Mouse (Mus musculus): Measurements from ENCODE around the gene Sumf2. TPM values are rescaled to one million over a fixed set of nuclear protein-coding genes. Genes with fewer than 3 reads are reported as not detected.

The Sumf2 gene
- polyA plus RNA-seq, 1 experiment, result 19.4 TPM

GRCm38 (mm10) chr5:129895198-129896088 lies 48.7 kb downstream of the Sumf2 start, which contains the start of gene Zbed5:
Gene Zbed5 (plus strand): TSS chr5:129895723.
- Histone ChIP-seq H3K4me3 (ENCODE audit: control insufficient read depth, insufficient read depth, low read length) (peak within 1 kb of the TSS; percentile 50), H3K4me1 (replicated peaks; ENCODE audit: control insufficient read depth, insufficient read depth, low read length) (no peaks in the 10 kb centered on the region), H3K36me3 (ENCODE audit: control insufficient read depth, insufficient read depth, low read length) (no peaks in the 10 kb centered on the region), H3K27ac (ENCODE audit: control insufficient read depth, insufficient read depth, low read length) (no peak within 1 kb of the TSS), H3K27me3 (ENCODE audit: control insufficient read depth, insufficient read depth, low read length) (no peaks in the 10 kb centered on the region)
- TF ChIP-seq POLR2A (IDR thresholded peaks at IDR 0.05; ENCODE audit: control insufficient read depth, extremely low read depth, insufficient read depth, low read length, poor library complexity), result 0 out of 2 replicates have a peak, but pooled peaks have one; percentile 18
- 0 out of 2 replicates have a peak, but pooled peaks have one; percentile 42 for TF ChIP-seq CTCF (IDR thresholded peaks at IDR 0.05; ENCODE audit: borderline replicate concordance, control insufficient read depth, extremely low read depth, insufficient read depth, low read length, poor library complexity)
- peak; percentile 82 for DNase-seq
- 3% methylated on average over 44 of the region's 44 CpGs for WGBS

GRCm38 (mm10) chr5:129898449-129898848 lies 51.7 kb downstream of the Sumf2 start, which contains the start of gene Phkg1:
Gene Phkg1 (minus strand): TSS chr5:129898549.
- Histone ChIP-seq H3K27ac (ENCODE audit: control insufficient read depth, insufficient read depth, low read length) (no peak within 1 kb of the TSS), H3K27me3 (ENCODE audit: control insufficient read depth, insufficient read depth, low read length) (no peaks in the 10 kb centered on the region), H3K4me1 (replicated peaks; ENCODE audit: control insufficient read depth, insufficient read depth, low read length) (no peaks in the 10 kb centered on the region), H3K36me3 (ENCODE audit: control insufficient read depth, insufficient read depth, low read length) (no peaks in the 10 kb centered on the region), H3K4me3 (ENCODE audit: control insufficient read depth, insufficient read depth, low read length) (no peak within 1 kb of the TSS)
- 100% methylated on average over 1 of the region's 1 CpGs for whole genome bisulfite sequencing
- DNase-seq, result no peak
- TF ChIP-seq CTCF (IDR thresholded peaks at IDR 0.05; ENCODE audit: borderline replicate concordance, control insufficient read depth, extremely low read depth, insufficient read depth, low read length, poor library complexity), result no peak
- TF ChIP-seq POLR2A (IDR thresholded peaks at IDR 0.05; ENCODE audit: control insufficient read depth, extremely low read depth, insufficient read depth, low read length, poor library complexity), result no peak

- no peak for TF ChIP-seq CTCF (IDR thresholded peaks at IDR 0.05; ENCODE audit: borderline replicate concordance, control insufficient read depth, extremely low read depth, insufficient read depth, low read length, poor library complexity)
- no peak for TF ChIP-seq POLR2A (IDR thresholded peaks at IDR 0.05; ENCODE audit: control insufficient read depth, extremely low read depth, insufficient read depth, low read length, poor library complexity)
- Histone ChIP-seq H3K4me3 (ENCODE audit: control insufficient read depth, insufficient read depth, low read length) (no peak overlapping the region), H3K4me1 (replicated peaks; ENCODE audit: control insufficient read depth, insufficient read depth, low read length) (peaks cover 8% of the 10 kb centered on the region; the same call in 1 of the 2 replicates), H3K36me3 (ENCODE audit: control insufficient read depth, insufficient read depth, low read length) (no peaks in the 10 kb centered on the region), H3K27me3 (ENCODE audit: control insufficient read depth, insufficient read depth, low read length) (no peaks in the 10 kb centered on the region), H3K27ac (ENCODE audit: control insufficient read depth, insufficient read depth, low read length) (no peak overlapping the region)
- WGBS, result 13% methylated on average over 4 of the region's 4 CpGs
- no peak for DNase-seq
Observed at GRCm38 (mm10) chr5:129907775-129908174, 61.0 kb downstream of the Sumf2 start.

- peaks cover 8% of the 10 kb centered on the region; the same call in 1 of the 2 replicates for H3K4me1 ChIP-seq (replicated peaks; ENCODE audit: control insufficient read depth, insufficient read depth, low read length)
- TF ChIP-seq POLR2A (IDR thresholded peaks at IDR 0.05; ENCODE audit: control insufficient read depth, extremely low read depth, insufficient read depth, low read length, poor library complexity), result peak; percentile 51; the same call in 1 of the 2 replicates
- TF ChIP-seq CTCF (IDR thresholded peaks at IDR 0.05; ENCODE audit: borderline replicate concordance, control insufficient read depth, extremely low read depth, insufficient read depth, low read length, poor library complexity), result 0 out of 2 replicates have a peak, but pooled peaks have one; percentile 34
- H3K4me3 ChIP-seq (ENCODE audit: control insufficient read depth, insufficient read depth, low read length), result peak within 1 kb of the TSS; percentile 97
- H3K27me3 ChIP-seq (ENCODE audit: control insufficient read depth, insufficient read depth, low read length), result no peaks in the 10 kb centered on the region
- DNase-seq, result peak; percentile 81
- H3K36me3 ChIP-seq (ENCODE audit: control insufficient read depth, insufficient read depth, low read length), result no peaks in the 10 kb centered on the region
- WGBS, result under 1% methylated on average over 63 of the region's 63 CpGs
- no peak within 1 kb of the TSS for H3K27ac ChIP-seq (ENCODE audit: control insufficient read depth, insufficient read depth, low read length)
Observed at GRCm38 (mm10) chr5:129908242-129908965, 61.6 kb downstream of the Sumf2 start, which contains the start of gene Nupr1l. Gene Nupr1l (plus strand): TSS chr5:129908540.

- H3K36me3 ChIP-seq (ENCODE audit: control insufficient read depth, insufficient read depth, low read length), result no peaks in the 10 kb centered on the region
- H3K4me3 ChIP-seq (ENCODE audit: control insufficient read depth, insufficient read depth, low read length), result no peak overlapping the region
Observed at GRCm38 (mm10) chr5:129909147-129909546, 62.4 kb downstream of the Sumf2 start.

GRCm38 (mm10) chr5:129909591-129909990 lies 62.8 kb downstream of the Sumf2 start:
- no peaks in the 10 kb centered on the region for H3K27me3 ChIP-seq (ENCODE audit: control insufficient read depth, insufficient read depth, low read length)
- H3K27ac ChIP-seq (ENCODE audit: control insufficient read depth, insufficient read depth, low read length), result no peak overlapping the region
- no peak overlapping the region for H3K4me3 ChIP-seq (ENCODE audit: control insufficient read depth, insufficient read depth, low read length)
- TF ChIP-seq CTCF (IDR thresholded peaks at IDR 0.05; ENCODE audit: borderline replicate concordance, control insufficient read depth, extremely low read depth, insufficient read depth, low read length, poor library complexity) (no peak), POLR2A (IDR thresholded peaks at IDR 0.05; ENCODE audit: control insufficient read depth, extremely low read depth, insufficient read depth, low read length, poor library complexity) (no peak)
- DNase-seq, result no peak
- no peaks in the 10 kb centered on the region for H3K36me3 ChIP-seq (ENCODE audit: control insufficient read depth, insufficient read depth, low read length)
- H3K4me1 ChIP-seq (replicated peaks; ENCODE audit: control insufficient read depth, insufficient read depth, low read length), result peaks cover 8% of the 10 kb centered on the region; the same call in 1 of the 2 replicates
- WGBS, result 74% methylated on average over 7 of the region's 7 CpGs

More at GRCm38 (mm10) chr5:129909147-129909546, 62.4 kb downstream of the Sumf2 start:
- 82% methylated on average over 9 of the region's 9 CpGs for WGBS
- Histone ChIP-seq H3K27me3 (ENCODE audit: control insufficient read depth, insufficient read depth, low read length) (no peaks in the 10 kb centered on the region), H3K27ac (ENCODE audit: control insufficient read depth, insufficient read depth, low read length) (no peak overlapping the region), H3K4me1 (replicated peaks; ENCODE audit: control insufficient read depth, insufficient read depth, low read length) (peaks cover 8% of the 10 kb centered on the region; the same call in 1 of the 2 replicates)
- TF ChIP-seq CTCF (IDR thresholded peaks at IDR 0.05; ENCODE audit: borderline replicate concordance, control insufficient read depth, extremely low read depth, insufficient read depth, low read length, poor library complexity) (no peak), POLR2A (IDR thresholded peaks at IDR 0.05; ENCODE audit: control insufficient read depth, extremely low read depth, insufficient read depth, low read length, poor library complexity) (no peak)
- DNase-seq, result no peak

Other genes starting within 250 kb of the Sumf2 start
- gene Zfp11, start 176.9 kb upstream of the Sumf2 start, polyA plus RNA-seq (2012; rRNA removed), result 1.1 and 1.4 TPM in 2 replicates
- gene Sept14, start 138.5 kb upstream of the Sumf2 start, polyA plus RNA-seq (2012; rRNA removed), result 0.11 TPM in 1 of 2 replicates, not detected in the other
- 66.5 and 83.5 TPM in 2 replicates for gene Mrps17, start 131.5 kb upstream of the Sumf2 start, polyA plus RNA-seq (2012; rRNA removed)
- gene Nipsnap2, start 121.9 kb upstream of the Sumf2 start, polyA plus RNA-seq (2012; rRNA removed), result 31.5 and 45.9 TPM in 2 replicates
- gene Psph, start 59.5 kb upstream of the Sumf2 start, polyA plus RNA-seq (2012; rRNA removed), result 32.9 and 36.8 TPM in 2 replicates
- 1,121 and 1,221 TPM in 2 replicates for gene Chchd2, start 40.5 kb downstream of the Sumf2 start, polyA plus RNA-seq (2012; rRNA removed)
- 0.50 and 0.93 TPM in 2 replicates for gene Zbed5, start 48.7 kb downstream of the Sumf2 start, polyA plus RNA-seq (2012; rRNA removed)
- 1.3 and 3.6 TPM in 2 replicates for gene Phkg1, start 51.6 kb downstream of the Sumf2 start, polyA plus RNA-seq (2012; rRNA removed)
- gene Nupr1l, start 61.6 kb downstream of the Sumf2 start, polyA plus RNA-seq (2012; rRNA removed), result 3.4 and 3.5 TPM in 2 replicates
- gene Vkorc1l1, start 95.0 kb downstream of the Sumf2 start, polyA plus RNA-seq (2012; rRNA removed), result 20.9 and 24.2 TPM in 2 replicates
- gene Gusb, start 156.1 kb downstream of the Sumf2 start, polyA plus RNA-seq (2012; rRNA removed), result 55.1 and 57.5 TPM in 2 replicates
- gene Asl, start 182.3 kb downstream of the Sumf2 start, polyA plus RNA-seq (2012; rRNA removed), result 33.0 and 40.4 TPM in 2 replicates
- 17.0 and 17.5 TPM in 2 replicates for gene Crcp, start 182.3 kb downstream of the Sumf2 start, polyA plus RNA-seq (2012; rRNA removed)
- 8.4 and 9.5 TPM in 2 replicates for gene Tpst1, start 226.3 kb downstream of the Sumf2 start, polyA plus RNA-seq (2012; rRNA removed)